Mouse (Mus musculus) midbrain, embryonic 16.5 days (tissue): ENCODE measurements at regions not wholly inside any gene's neighbourhood (a gene's known extent, or its start where the extent isn't known, plus 50 kb on each side); places are given as distances from the start of the nearest gene placed in this dataset.
A peak's percentile ranks its signal among the peaks of the same experiment; 100 is the strongest.

ENCODE experiments used
- ATAC-seq: fragments of 200-750 bp; cut with Nextera tagmentation; 2 replicates; pipeline ENCODE4 v1.8.0; 2017; ENCODE audit warnings: moderate TSS enrichment
- H3K27ac ChIP-seq: fragments of 300-500 bp; sonication (generic); 2 replicates; pipeline ENCODE4 v1.5.1; 2014; ENCODE audit warnings: mild to moderate bottlenecking, low read length, mixed read lengths
- H3K27me3 ChIP-seq: fragments of 300-500 bp; sonication (generic); 2 replicates; pipeline ENCODE4 v1.6.1; 2014; ENCODE audit warnings: low read depth, low read length, mixed read lengths; ENCODE audit not compliant: control insufficient read depth, insufficient read depth
- H3K36me3 ChIP-seq: fragments of 300-500 bp; sonication (generic); 2 replicates; pipeline ENCODE4 v1.6.1; 2014; ENCODE audit warnings: mild to moderate bottlenecking, low read length, moderate library complexity, mixed read lengths; ENCODE audit not compliant: control insufficient read depth, insufficient read depth
- H3K4me1 ChIP-seq: fragments of 300-500 bp; sonication (generic); 2 replicates; pipeline ENCODE4 v1.6.1; 2014; ENCODE audit warnings: mild to moderate bottlenecking, low read length, mixed read lengths; ENCODE audit not compliant: control insufficient read depth, insufficient read depth
- H3K4me2 ChIP-seq: fragments of 300-500 bp; sonication (generic); 2 replicates; pipeline ENCODE4 v1.6.1; 2014; ENCODE audit warnings: mild to moderate bottlenecking, low read length, mixed read lengths
- H3K4me3 ChIP-seq: fragments of 300-500 bp; sonication (generic); 2 replicates; pipeline ENCODE4 v1.5.1; 2014; ENCODE audit warnings: low read depth, mild to moderate bottlenecking, low read length, moderate library complexity, mixed read lengths
- H3K9ac ChIP-seq: fragments of 300-500 bp; sonication (generic); 2 replicates; pipeline ENCODE4 v1.6.1; 2014; ENCODE audit warnings: low read depth, low read length, mixed read lengths
- H3K9me3 ChIP-seq: fragments of 300-500 bp; sonication (generic); replicated peaks from 2 replicates; pipeline ENCODE4 v1.6.1; 2014; ENCODE audit warnings: mild to moderate bottlenecking, low read length, mixed read lengths; ENCODE audit not compliant: control insufficient read depth, poor library complexity, severe bottlenecking
- WGBS: fragments of 180-500 bp; shearing (Covaris S2); extraction: QIAGEN DNeasy Blood & Tissue Kit; methylation state at CpG from one replicate; pipeline ENCODE4 v1.1.7; 2014; 5-methylcytosine and 5-hydroxymethylcytosine counted together

DNA sequence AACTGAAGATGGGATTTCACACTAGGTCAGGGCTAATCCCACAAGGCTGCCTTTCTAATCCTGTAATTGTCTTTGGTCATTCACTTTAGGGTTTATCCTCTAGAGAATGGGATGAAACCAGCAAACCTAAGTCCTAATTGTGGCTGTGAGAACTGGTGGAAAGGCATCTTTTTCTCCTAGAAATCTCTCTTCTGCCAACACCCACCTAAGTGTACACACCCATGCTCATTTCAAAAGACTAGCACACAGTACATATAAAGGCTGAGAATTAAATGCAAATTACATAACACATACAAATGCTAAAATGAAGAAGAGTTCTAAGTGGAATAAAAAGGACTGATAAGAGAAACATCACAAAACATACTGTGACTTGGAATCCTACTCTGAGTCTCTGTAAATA is 579.5 kb downstream of the Eepd1 start:
- no peak overlapping the region for H3K27ac ChIP-seq
- H3K4me2 ChIP-seq = no peak overlapping the region
- H3K4me3 ChIP-seq = no peak overlapping the region
- no peak for ATAC-seq
- H3K9ac ChIP-seq = no peak overlapping the region
- no peaks in the 10 kb centered on the region for H3K9me3 ChIP-seq
- no peaks in the 10 kb centered on the region for H3K27me3 ChIP-seq
- H3K4me1 ChIP-seq = no peaks in the 10 kb centered on the region
- no peaks in the 10 kb centered on the region for H3K36me3 ChIP-seq

DNA sequence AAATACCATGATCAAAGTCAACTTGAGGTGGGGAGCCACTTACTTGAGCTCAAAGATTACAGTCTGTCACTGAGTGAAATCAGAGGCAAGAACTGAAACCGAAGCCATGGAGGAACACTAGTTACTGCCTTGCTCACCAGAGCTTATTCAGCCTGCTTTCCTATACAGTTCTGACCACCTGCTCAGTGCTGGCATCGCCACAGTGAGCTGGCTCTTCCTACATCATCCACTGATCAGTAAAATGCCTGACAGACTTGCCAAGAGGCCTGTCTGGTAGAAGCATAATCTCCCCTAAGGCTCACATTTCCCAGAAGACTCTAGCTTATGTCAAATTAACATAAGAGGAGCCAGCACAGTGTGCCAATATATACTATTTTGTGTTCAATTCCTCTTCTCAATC is 595.7 kb downstream of the Eepd1 start:
- Histone ChIP-seq H3K4me2 (no peak overlapping the region), H3K9ac (no peak overlapping the region), H3K27me3 (no peaks in the 10 kb centered on the region), H3K9me3 (no peaks in the 10 kb centered on the region), H3K36me3 (no peaks in the 10 kb centered on the region), H3K4me3 (no peak overlapping the region), H3K27ac (no peak overlapping the region), H3K4me1 (no peaks in the 10 kb centered on the region)
- WGBS = 81% methylated on average over 2 of the region's 2 CpGs
- ATAC-seq = no peak

DNA sequence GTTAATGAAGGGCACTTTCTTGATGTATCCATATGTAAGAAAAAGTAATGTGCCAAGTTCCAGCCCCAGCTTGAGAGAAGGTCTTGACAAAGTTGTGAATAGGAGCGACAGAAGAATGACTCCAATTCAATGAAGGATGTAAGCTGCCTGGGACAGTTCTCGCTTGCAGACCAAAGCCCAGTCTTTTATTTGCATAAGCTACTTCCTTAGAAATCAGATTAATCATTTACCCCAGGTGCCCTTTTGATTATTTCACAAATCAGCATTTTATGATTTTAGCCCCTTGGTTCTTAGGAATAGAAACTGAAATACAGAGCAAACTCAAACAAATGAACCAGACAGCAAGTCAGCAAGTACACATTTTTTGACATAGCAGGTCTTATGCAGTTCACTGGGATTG is 605.2 kb downstream of the Eepd1 start:
- H3K27me3 ChIP-seq = no peaks in the 10 kb centered on the region
- WGBS = 47% methylated on average over 2 of the region's 2 CpGs

DNA sequence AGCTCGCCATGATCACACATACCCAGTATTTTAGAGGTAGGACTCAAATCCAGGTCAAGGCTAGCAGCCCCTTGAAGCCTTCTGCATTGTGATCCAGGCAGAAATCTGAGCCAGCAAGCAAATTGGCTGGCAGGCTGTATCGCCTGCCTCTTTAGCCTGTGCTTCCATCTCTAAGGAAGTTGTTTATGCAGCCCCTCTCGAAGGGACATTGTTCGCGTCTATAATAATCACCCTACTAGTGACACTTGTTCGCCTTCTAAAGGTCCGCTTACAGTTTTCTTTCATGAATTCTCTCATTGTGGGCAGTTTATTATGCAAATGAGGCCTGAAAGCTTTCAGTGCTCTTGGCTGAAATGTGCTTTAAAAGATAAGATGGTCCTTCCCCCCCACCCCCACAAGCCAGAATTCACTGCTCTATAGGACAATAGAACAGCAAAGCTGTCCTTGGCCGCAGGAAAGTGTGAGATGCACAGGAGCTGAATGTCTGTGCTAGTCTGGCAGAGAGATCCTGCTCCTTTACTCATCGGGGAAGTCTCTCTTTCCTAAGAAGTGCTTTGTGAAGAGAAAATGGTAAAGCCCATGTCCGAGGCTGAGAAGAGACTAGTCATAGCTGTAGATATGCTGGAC is 610.8 kb downstream of the Eepd1 start:
- Histone ChIP-seq H3K4me3 (no peak overlapping the region), H3K27ac (no peak overlapping the region), H3K36me3 (no peaks in the 10 kb centered on the region), H3K4me2 (no peak overlapping the region), H3K4me1 (peaks cover 5% of the 10 kb centered on the region), H3K9me3 (no peaks in the 10 kb centered on the region), H3K9ac (no peak overlapping the region), H3K27me3 (no peaks in the 10 kb centered on the region)
- ATAC-seq = peak; percentile 82
- 47% methylated on average over 10 of the region's 10 CpGs for WGBS

More for the DNA sequence above, 605.2 kb downstream of the Eepd1 start:
- H3K4me2 ChIP-seq = no peak overlapping the region
- H3K9ac ChIP-seq = no peak overlapping the region
- no peak for ATAC-seq
- H3K36me3 ChIP-seq = no peaks in the 10 kb centered on the region
- H3K27ac ChIP-seq = no peak overlapping the region
- H3K4me3 ChIP-seq = no peak overlapping the region
- no peaks in the 10 kb centered on the region for H3K4me1 ChIP-seq
- no peaks in the 10 kb centered on the region for H3K9me3 ChIP-seq

DNA sequence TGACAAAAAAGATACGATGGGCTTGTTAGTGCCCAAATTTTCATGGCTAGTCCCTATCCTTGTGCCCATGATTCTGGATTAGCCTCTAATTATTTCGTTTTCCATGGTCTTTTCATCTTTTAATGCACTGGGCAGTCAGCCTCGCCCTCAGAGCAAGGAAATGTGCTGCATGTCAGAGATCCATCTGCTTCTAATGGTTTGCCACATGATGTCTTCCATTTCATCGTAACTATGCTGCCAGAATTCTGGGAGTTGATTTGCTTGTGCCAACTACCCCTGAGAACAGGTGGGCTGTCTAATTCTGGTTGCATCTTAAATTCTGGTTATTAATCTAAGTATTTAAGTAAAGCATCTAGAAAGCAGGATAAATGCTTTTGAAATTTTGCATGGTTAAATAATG is 622.8 kb downstream of the Eepd1 start:
- 70% methylated on average over 4 of the region's 4 CpGs for WGBS
- Histone ChIP-seq H3K4me3 (no peak overlapping the region), H3K9me3 (no peaks in the 10 kb centered on the region)

DNA sequence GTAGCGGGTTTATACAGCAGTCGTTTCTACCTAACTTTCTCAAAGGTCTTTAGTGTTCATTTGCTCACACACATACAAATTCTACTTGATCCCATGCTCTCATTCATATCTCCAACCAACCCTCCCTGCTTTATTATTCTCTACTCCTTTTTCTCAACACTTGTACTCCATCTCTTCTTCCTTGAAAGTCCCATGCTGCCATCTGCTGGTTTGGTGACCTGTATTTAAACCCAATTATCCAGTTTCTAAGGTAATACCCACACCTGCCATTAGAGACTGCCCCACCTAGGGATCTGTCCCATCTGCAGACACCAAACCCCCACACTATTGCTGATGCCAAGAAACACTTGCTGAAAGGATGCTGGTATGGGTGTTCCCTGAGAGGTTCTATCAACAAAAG is 611.5 kb upstream of the B3gat1 start:
- ATAC-seq = no peak
- H3K9ac ChIP-seq = no peak overlapping the region
- no peaks in the 10 kb centered on the region for H3K36me3 ChIP-seq
- WGBS = 88% methylated on average over 2 of the region's 2 CpGs
- no peaks in the 10 kb centered on the region for H3K9me3 ChIP-seq
- no peak overlapping the region for H3K4me3 ChIP-seq
- no peaks in the 10 kb centered on the region for H3K27me3 ChIP-seq
- no peaks in the 10 kb centered on the region for H3K4me1 ChIP-seq
- H3K27ac ChIP-seq = no peak overlapping the region
- no peak overlapping the region for H3K4me2 ChIP-seq

More for the DNA sequence above, 622.8 kb downstream of the Eepd1 start:
- ATAC-seq = no peak
- H3K4me1 ChIP-seq = no peaks in the 10 kb centered on the region
- no peaks in the 10 kb centered on the region for H3K36me3 ChIP-seq
- H3K27ac ChIP-seq = no peak overlapping the region
- no peaks in the 10 kb centered on the region for H3K27me3 ChIP-seq
- no peak overlapping the region for H3K4me2 ChIP-seq
- no peak overlapping the region for H3K9ac ChIP-seq

DNA sequence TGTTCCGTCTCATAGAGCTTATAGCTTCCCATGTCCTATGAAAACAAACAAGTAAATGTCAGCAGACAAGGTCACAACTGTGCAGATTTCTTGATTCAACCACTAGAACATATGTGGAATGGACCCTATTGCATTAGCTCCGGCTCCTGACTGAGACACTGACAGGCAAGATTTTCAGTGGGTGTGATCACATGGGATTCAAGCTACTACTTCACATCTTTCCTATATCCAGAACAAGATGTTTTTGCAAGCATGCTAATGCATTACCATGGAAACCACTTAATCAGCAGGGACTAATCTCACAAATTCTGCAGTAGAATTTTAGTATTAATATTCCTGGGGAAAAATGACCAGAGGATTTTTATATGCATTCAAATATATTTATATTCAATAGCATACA is 598.9 kb upstream of the B3gat1 start:
- Histone ChIP-seq H3K27ac (no peak overlapping the region), H3K36me3 (no peaks in the 10 kb centered on the region), H3K27me3 (no peaks in the 10 kb centered on the region), H3K4me2 (no peak overlapping the region), H3K9me3 (no peaks in the 10 kb centered on the region), H3K4me3 (no peak overlapping the region), H3K9ac (no peak overlapping the region), H3K4me1 (peaks cover 7% of the 10 kb centered on the region)
- WGBS = 41% methylated on average over 2 of the region's 2 CpGs
- ATAC-seq = peak; percentile 77; the same call in 1 of the 2 replicates
